Mouse (Mus musculus) ES-E14 (cell line): ENCODE measurements at regions not wholly inside any gene's neighbourhood (a gene's known extent, or its start where the extent isn't known, plus 50 kb on each side); places are given as distances from the start of the nearest gene placed in this dataset.

Source experiments
- HCFC1 ChIP-seq: IDR thresholded peaks from 2 replicates; pipeline ENCODE4 v1.6.1; 2012; ENCODE audit warnings: low read length, inconsistent platforms, borderline replicate concordance; ENCODE audit not compliant: insufficient read depth
- MAFK ChIP-seq: IDR thresholded peaks from 2 replicates; pipeline ENCODE4 v1.6.1; 2014; ENCODE audit warnings: mild to moderate bottlenecking, low read depth, low read length, inconsistent platforms; ENCODE audit not compliant: insufficient read depth
- ZC3H11A ChIP-seq: IDR thresholded peaks from 2 replicates; pipeline ENCODE4 v1.6.1; 2012; ENCODE audit warnings: low read depth, mild to moderate bottlenecking, inconsistent platforms, low read length, borderline replicate concordance
- ZNF384 ChIP-seq: IDR thresholded peaks from 2 replicates; pipeline ENCODE4 v1.6.1; 2012; ENCODE audit warnings: low read depth, low read length, inconsistent platforms

- TF ChIP-seq ZNF384 (no peak), ZC3H11A (no peak), HCFC1 (no peak), MAFK (no peak)
Measured at GRCm38 (mm10) chr13:60303561-60303960, 126.4 kb upstream of the Gas1 start.
